Mouse (Mus musculus) testis, adult 10 weeks (tissue): ENCODE results near the gene Scgb2b3. TPM values are rescaled to one million over a fixed set of nuclear protein-coding genes. Genes with fewer than 3 reads are reported as not detected.

Experiments used
- polyA plus RNA-seq: library from polyadenylated mRNA; stranded (reverse); fragments of 350-450 nt; fragmentation: Illumina TruSeq; extraction: RNeasy Lipid Tissue Mini Kit (QIAGEN cat#74804); gene quantifications from one replicate; pipeline ENCODE4 v1.2.3, GENCODE M21; 2014; ENCODE audit warnings: low read depth, low replicate concordance

Gene Scgb2b3
- not detected for polyA plus RNA-seq

GRCm38 (mm10) chr7:31362022-31362560 is at the start of gene Scgb2b3:
Gene Scgb2b3, minus strand, starts transcription at chr7:31362072.

DNA sequence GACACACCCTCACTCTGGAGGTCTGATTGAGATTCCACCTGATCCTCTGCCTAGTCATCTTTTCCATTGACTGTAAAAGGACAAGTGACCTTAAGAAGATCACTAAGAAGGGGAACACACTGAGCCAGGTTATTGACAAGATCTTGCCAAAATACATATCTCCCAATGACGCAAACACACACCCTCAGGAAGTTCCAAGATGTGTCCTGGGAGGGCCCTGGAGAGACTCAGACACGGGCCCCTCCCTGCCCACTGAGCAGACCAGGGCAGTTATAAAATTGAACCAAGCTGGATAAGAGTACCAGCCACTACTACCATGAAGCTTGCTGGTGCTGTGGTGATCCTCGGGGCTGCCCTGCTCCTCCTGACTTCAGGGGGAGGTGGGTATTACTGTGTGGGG is 13.4 kb upstream of the Scgb2b3 start, which contains the start of gene Scgb1b3:
TSS of gene Scgb1b3 (plus strand) at position 301 of the 400 bp plus-strand sequence.

Other genes with a start within 250 kb of the Scgb2b3 start
- not detected for gene Hpn, start 246.8 kb downstream of the Scgb2b3 start, polyA plus RNA-seq
- gene Scn1b, start 235.1 kb downstream of the Scgb2b3 start, polyA plus RNA-seq: not detected
- gene Gramd1a, start 206.2 kb downstream of the Scgb2b3 start, polyA plus RNA-seq: 4.0 TPM
- not detected for gene Scgb2b2, start 71.6 kb downstream of the Scgb2b3 start, polyA plus RNA-seq
- not detected for gene Scgb1b2, start 70.3 kb downstream of the Scgb2b3 start, polyA plus RNA-seq
- gene Scgb1b3, start 13.5 kb upstream of the Scgb2b3 start, polyA plus RNA-seq: not detected